In genomic region chr8:125460602-125461001, GRCm38 (mm10) we compare ENCODE assay signal across 15 mouse cellular contexts.
DNase-seq lines count a peak whose midpoint lies in the region; ATAC-seq and TF ChIP-seq lines count a peak whose summit lies in the region.
"Had no signal": no experiment of that assay in that cellular context is flagged by ENCODE, and none has a peak within 500 bp of the region (broad histone marks: within the 10 kb centered on the region; RNA-seq: fewer than 3 reads in every experiment).

No protein-coding gene starts in this region.

- peaks cover 19% of the 10 kb centered on the region for H3K4me1 ChIP-seq in heart, postnatal 0 days (ENCODE audit: control insufficient read depth, insufficient read depth)
- peaks cover 12% of the 10 kb centered on the region for H3K4me1 ChIP-seq in ES-Bruce4 (ENCODE audit: control insufficient read depth, insufficient read depth, low read length)
- H3K4me1 ChIP-seq: liver, embryonic 15.5 days had no signal

- WGBS in heart, postnatal 0 days, result 32% methylated on average over 6 of the region's 6 CpGs

- no peak for ATAC-seq in heart, postnatal 0 days (ENCODE audit: insufficient read depth, low read depth)
- ATAC-seq in megakaryocyte progenitor cell, adult 5-6 weeks (replicated peaks; ENCODE audit: poor library complexity), result no peak
- ATAC-seq: forebrain, postnatal 0 days had no signal

- H3K9me3 ChIP-seq in heart, postnatal 0 days (replicated peaks; ENCODE audit: control insufficient read depth, low read length), result no peaks in the 10 kb centered on the region
- no peaks in the 10 kb centered on the region for H3K9me3 ChIP-seq in ES-Bruce4 (replicated peaks; ENCODE audit: control insufficient read depth, insufficient read depth, low read length, poor library complexity, severe bottlenecking)
- H3K9me3 ChIP-seq: embryonic facial prominence, embryonic 12.5 days; liver, embryonic 15.5 days had no signal

- H3K36me3 ChIP-seq in heart, postnatal 0 days (replicated peaks; ENCODE audit: control insufficient read depth, insufficient read depth, low read length), result peaks cover 52% of the 10 kb centered on the region
- no peaks in the 10 kb centered on the region for H3K36me3 ChIP-seq in ES-Bruce4 (ENCODE audit: control insufficient read depth, insufficient read depth, low read length, poor library complexity, severe bottlenecking)
- H3K36me3 ChIP-seq: liver, embryonic 15.5 days had no signal

- peak overlapping the region; percentile 39; the same call in 1 of the 2 replicates for H3K27ac ChIP-seq in heart, postnatal 0 days (ENCODE audit: low read depth)
- H3K27ac ChIP-seq in ES-Bruce4 (ENCODE audit: insufficient read depth, low read length), result peak overlapping the region; percentile 98
- H3K27ac ChIP-seq: embryonic facial prominence, embryonic 12.5 days; liver, embryonic 15.5 days had no signal

- no peak overlapping the region for H3K9ac ChIP-seq in heart, postnatal 0 days (replicated peaks; ENCODE audit: low read depth, low read length)
- no peak overlapping the region; the same call in 1 of the 2 replicates for H3K9ac ChIP-seq in ES-Bruce4 (ENCODE audit: low read depth, poor library complexity, severe bottlenecking)
- H3K9ac ChIP-seq: embryonic facial prominence, embryonic 12.5 days; forebrain, postnatal 0 days; liver, embryonic 15.5 days had no signal

- no peak for TF ChIP-seq CTCF in heart, postnatal 0 days (IDR thresholded peaks at IDR 0.05; ENCODE audit: low read depth)
- TF ChIP-seq CTCF in ES-Bruce4 (IDR thresholded peaks at IDR 0.05; ENCODE audit: low read depth, low read length), result no peak

- no peaks in the 10 kb centered on the region for H3K27me3 ChIP-seq in heart, postnatal 0 days (ENCODE audit: control insufficient read depth, insufficient read depth, low read length)
- no peaks in the 10 kb centered on the region for H3K27me3 ChIP-seq in ES-Bruce4 (ENCODE audit: control insufficient read depth, insufficient read depth, low read length, poor library complexity, severe bottlenecking)
- H3K27me3 ChIP-seq: embryonic facial prominence, embryonic 12.5 days; liver, embryonic 15.5 days had no signal

- TF ChIP-seq POLR2A in ES-Bruce4 (IDR thresholded peaks at IDR 0.05; ENCODE audit: insufficient read depth, low read length), result no peak

- TF ChIP-seq EP300 in heart, postnatal 0 days (IDR thresholded peaks at IDR 0.05; ENCODE audit: low read depth), result no peak
- peak; percentile 81 for TF ChIP-seq EP300 in ES-Bruce4 (IDR thresholded peaks at IDR 0.05; ENCODE audit: insufficient read depth, low read depth, low read length)

- peak; percentile 77 to 88 for DNase-seq in adrenal gland, adult (ENCODE audit: inconsistent age in 2 of 2, low spot score in 1 of 2)
- no peak for DNase-seq in adrenal gland, postnatal 4 days (ENCODE audit: low spot score in 2 of 2)
- DNase-seq in heart, postnatal 0 days (ENCODE audit: low spot score), result no peak
- no peak for DNase-seq in heart, adult 18-20 months
- peak; percentile 72 to 75 for DNase-seq in adrenal gland, postnatal 36 days
- no peak for DNase-seq in right cerebral cortex, postnatal 25 days
- DNase-seq: cerebellum, postnatal 10 days; forebrain, postnatal 0 days; kidney, adult 8-10 months; layer of hippocampus, adult 9-11 months; lung, postnatal 4 days had no signal

- no peak overlapping the region for H3K4me2 ChIP-seq in heart, postnatal 0 days (ENCODE audit: low read depth, low read length)
- H3K4me2 ChIP-seq: embryonic facial prominence, embryonic 12.5 days; liver, embryonic 15.5 days had no signal

- no peak overlapping the region for H3K4me3 ChIP-seq in heart, postnatal 0 days (ENCODE audit: low read depth, low read length)
- no peak overlapping the region for H3K4me3 ChIP-seq in ES-Bruce4 (ENCODE audit: low read depth, low read length)
- H3K4me3 ChIP-seq: embryonic facial prominence, embryonic 12.5 days; liver, embryonic 15.5 days had no signal

Comparison
In these comparisons a context has a peak if more than half of its experiments do, and no peak if none do; other contexts are left out.
1. DNase-seq: peak in adrenal gland, adult (2 of 2) and adrenal gland, postnatal 36 days (2 of 2); none in adrenal gland, postnatal 4 days (0 of 2), heart, postnatal 0 days (single experiment), heart, adult 18-20 months (0 of 2) and right cerebral cortex, postnatal 25 days (single experiment).